Mouse (Mus musculus): ENCODE data around the gene Sowahc. TPM values are rescaled to one million over a fixed set of nuclear protein-coding genes. Genes with fewer than 3 reads are reported as not detected.

Sowahc gene
- polyA plus RNA-seq, 1 experiment, result 2.7 TPM

- DNase-seq (ENCODE audit: low read depth, low spot score), result no peak
- WGBS, result 45% methylated on average over 2 of the region's 2 CpGs
These were observed 30.2 kb downstream of the Sowahc start for GRCm38 (mm10) chr10:59251980-59252379.

GRCm38 (mm10) chr10:59252396-59252795 is 30.6 kb downstream of the Sowahc start:
- no peak for DNase-seq (ENCODE audit: low read depth, low spot score)
- WGBS, result 27% methylated on average over 8 of the region's 8 CpGs

- 80% methylated on average over 8 of the region's 8 CpGs for WGBS
- DNase-seq (ENCODE audit: low read depth, low spot score), result no peak
These were observed 31.9 kb downstream of the Sowahc start for GRCm38 (mm10) chr10:59253541-59254079.

GRCm38 (mm10) chr10:59256533-59256932 is 34.8 kb downstream of the Sowahc start:
- WGBS, result 91% methylated on average over 2 of the region's 2 CpGs
- no peak for DNase-seq (ENCODE audit: low read depth, low spot score)

GRCm38 (mm10) chr10:59259572-59259971 is 37.8 kb downstream of the Sowahc start:
- no peak for DNase-seq (ENCODE audit: low read depth, low spot score)
- WGBS, result 76% methylated on average over 6 of the region's 6 CpGs

GRCm38 (mm10) chr10:59261603-59262002 is 39.9 kb downstream of the Sowahc start:
- DNase-seq (ENCODE audit: low read depth, low spot score), result no peak
- 35% methylated on average over 3 of the region's 3 CpGs for WGBS

GRCm38 (mm10) chr10:59262021-59262420 is 40.3 kb downstream of the Sowahc start:
- WGBS, result 21% methylated on average over 1 of the region's 1 CpGs
- no peak for DNase-seq (ENCODE audit: low read depth, low spot score)

GRCm38 (mm10) chr10:59262979-59263378 is 41.2 kb downstream of the Sowahc start:
- WGBS, result 29% methylated on average over 7 of the region's 7 CpGs
- DNase-seq (ENCODE audit: low read depth, low spot score), result no peak

GRCm38 (mm10) chr10:59265067-59265466 is 43.3 kb downstream of the Sowahc start:
- no peak for DNase-seq (ENCODE audit: low read depth, low spot score)
- 25% methylated on average over 7 of the region's 7 CpGs for WGBS

GRCm38 (mm10) chr10:59265674-59266073 is 43.9 kb downstream of the Sowahc start:
- DNase-seq (ENCODE audit: low read depth, low spot score), result no peak
- WGBS, result 9% methylated on average over 4 of the region's 4 CpGs

GRCm38 (mm10) chr10:59266097-59266496 is 44.3 kb downstream of the Sowahc start:
- 9% methylated on average over 1 of the region's 1 CpGs for WGBS
- DNase-seq (ENCODE audit: low read depth, low spot score), result no peak

- 28% methylated on average over 2 of the region's 2 CpGs for whole genome bisulfite sequencing
These were observed 45.5 kb downstream of the Sowahc start for GRCm38 (mm10) chr10:59267275-59267674.

GRCm38 (mm10) chr10:59268109-59268508 is 46.4 kb downstream of the Sowahc start:
- 29% methylated on average over 4 of the region's 4 CpGs for WGBS

More at GRCm38 (mm10) chr10:59267275-59267674, 45.5 kb downstream of the Sowahc start:
- no peak for DNase-seq (ENCODE audit: low read depth, low spot score)

GRCm38 (mm10) chr10:59268754-59269153 is 47.0 kb downstream of the Sowahc start:
- 30% methylated on average over 3 of the region's 3 CpGs for WGBS
- DNase-seq (ENCODE audit: low read depth, low spot score), result no peak

More at GRCm38 (mm10) chr10:59268109-59268508, 46.4 kb downstream of the Sowahc start:
- DNase-seq (ENCODE audit: low read depth, low spot score), result no peak

GRCm38 (mm10) chr10:59275745-59276144 is 54.0 kb downstream of the Sowahc start:
- WGBS, result 35% methylated on average over 5 of the region's 5 CpGs
- DNase-seq (ENCODE audit: low read depth, low spot score), result no peak

Other genes starting within 250 kb of the Sowahc start
- 3.9 and 5.0 TPM in 2 replicates for gene Sept10, start 106 bp upstream of the Sowahc start, polyA plus RNA-seq (2012; rRNA removed)
- 4.2 and 4.9 TPM in 2 replicates for gene P4ha1, start 101.3 kb downstream of the Sowahc start, polyA plus RNA-seq (2012; rRNA removed)
- gene Gm10273, start 173.7 kb downstream of the Sowahc start, polyA plus RNA-seq (2012; rRNA removed), result 12.0 and 13.7 TPM in 2 replicates
- gene Pla2g12b, start 181.7 kb downstream of the Sowahc start, polyA plus RNA-seq (2012; rRNA removed), result 46.2 and 97.8 TPM in 2 replicates
- 0.29 and 0.30 TPM in 2 replicates for gene Oit3, start 219.8 kb downstream of the Sowahc start, polyA plus RNA-seq (2012; rRNA removed)